Mouse (Mus musculus): ENCODE data around the gene Wdr73.

The Wdr73 gene

GRCm38 (mm10) chr7:80853218-80853617 lies 47.9 kb downstream of the Wdr73 start:
- DNase-seq (ENCODE audit: low spot score), result no peak

- no peak for DNase-seq (ENCODE audit: low spot score)
These were observed 50.5 kb downstream of the Wdr73 start for GRCm38 (mm10) chr7:80850520-80850919.

- no peak for DNase-seq (ENCODE audit: low spot score)
These were observed 51.4 kb downstream of the Wdr73 start for GRCm38 (mm10) chr7:80849710-80850109.

- DNase-seq (ENCODE audit: low spot score), result no peak
These were observed 51.8 kb downstream of the Wdr73 start for GRCm38 (mm10) chr7:80849267-80849666.

GRCm38 (mm10) chr7:80846709-80847108 lies 54.4 kb downstream of the Wdr73 start:
- DNase-seq (ENCODE audit: low spot score), result no peak

GRCm38 (mm10) chr7:80846280-80846678 lies 54.8 kb downstream of the Wdr73 start:
- DNase-seq (ENCODE audit: low spot score), result no peak

- no peak for DNase-seq (ENCODE audit: low spot score)
These were observed 55.3 kb downstream of the Wdr73 start for GRCm38 (mm10) chr7:80845621-80846279.

- no peak for DNase-seq (ENCODE audit: low spot score)
These were observed 56.4 kb downstream of the Wdr73 start for GRCm38 (mm10) chr7:80844691-80845090.

GRCm38 (mm10) chr7:80843910-80844640 lies 57.0 kb downstream of the Wdr73 start:
- no peak for DNase-seq (ENCODE audit: low spot score)

- DNase-seq (ENCODE audit: low spot score), result no peak
These were observed 57.9 kb downstream of the Wdr73 start for GRCm38 (mm10) chr7:80843176-80843575.

- DNase-seq (ENCODE audit: low spot score), result no peak
These were observed 58.9 kb downstream of the Wdr73 start for GRCm38 (mm10) chr7:80842132-80842531.

GRCm38 (mm10) chr7:80840937-80841336 lies 60.1 kb downstream of the Wdr73 start:
- no peak for DNase-seq (ENCODE audit: low spot score)
